Mouse (Mus musculus): ENCODE results near the gene Psma5. TPM values are rescaled to one million over a fixed set of nuclear protein-coding genes. Genes with fewer than 3 reads are reported as not detected.

Psma5 gene
- total RNA-seq, 4 experiments from 2014 or later = 75.1 to 78.6 (median 77.7) TPM

GRCm38 (mm10) chr3:108304747-108305146 is 48.0 kb downstream of the Psma5 start:
- DNase-seq (ENCODE audit: low spot score in 2 of 2) = no peak

DNA sequence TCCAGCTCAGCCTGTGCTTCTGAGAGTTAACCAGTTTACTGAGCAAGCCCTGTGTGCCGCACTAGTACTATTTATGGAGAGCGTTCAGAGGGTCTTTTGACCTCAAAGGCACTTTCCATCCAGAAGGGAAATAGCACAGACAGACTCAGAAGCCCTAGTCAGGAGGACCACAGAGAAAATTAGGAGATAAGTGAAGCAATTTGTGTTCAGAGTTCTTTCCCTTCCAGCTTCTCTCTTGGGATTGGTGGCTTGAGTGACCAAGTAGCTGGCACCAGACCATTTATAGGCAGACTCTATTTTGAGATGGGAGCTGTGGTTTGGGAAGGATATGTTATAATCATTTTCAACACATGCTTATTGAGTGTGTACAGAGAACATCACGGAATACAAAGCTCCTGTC is 49.7 kb downstream of the Psma5 start:
- no peak for DNase-seq (ENCODE audit: low spot score in 2 of 2)

- DNase-seq (ENCODE audit: low spot score in 2 of 2) = no peak
Observed at GRCm38 (mm10) chr3:108307485-108307884, 50.8 kb downstream of the Psma5 start.

DNA sequence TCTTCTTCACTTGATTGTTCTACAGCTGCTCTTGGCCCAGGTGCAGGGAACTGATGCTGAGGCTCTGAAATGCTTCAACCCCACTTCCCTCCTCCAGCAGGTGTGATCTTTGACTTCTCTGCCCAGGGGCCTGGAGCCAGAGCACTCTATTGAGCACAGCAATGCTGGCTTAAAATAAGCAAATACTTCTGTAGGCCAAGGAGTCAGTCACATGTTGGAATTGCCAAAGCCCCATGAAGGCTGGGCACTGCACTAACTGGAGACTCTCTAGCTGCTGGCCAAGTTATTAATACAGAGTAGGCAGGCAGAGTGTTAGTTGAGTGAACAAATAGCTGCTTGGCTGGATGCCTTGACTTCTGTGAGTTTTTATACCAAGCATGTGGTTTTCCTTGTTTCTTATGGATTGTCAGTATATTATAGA is 54.2 kb downstream of the Psma5 start:
- no peak for DNase-seq (ENCODE audit: low spot score in 2 of 2)

DNA sequence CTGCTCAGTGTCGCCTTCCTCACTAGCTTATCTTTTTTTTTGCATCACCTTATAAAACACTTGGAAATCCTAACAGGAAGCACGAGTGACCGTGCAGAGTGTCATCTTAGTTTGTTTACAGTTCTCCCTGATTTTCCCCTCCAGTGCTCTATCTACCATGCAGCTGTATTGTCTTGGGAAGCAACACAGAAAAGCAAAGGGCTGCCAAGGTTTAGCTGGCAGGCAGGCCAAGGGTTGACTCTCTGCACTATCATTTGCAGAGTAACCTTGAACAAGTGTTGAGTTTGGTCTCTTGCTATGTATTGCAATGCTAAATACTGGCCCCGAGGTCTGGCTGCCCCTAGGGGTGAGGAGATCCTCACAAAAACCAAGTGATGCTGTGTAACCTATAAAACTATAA is 55.0 kb downstream of the Psma5 start:
- DNase-seq (ENCODE audit: low spot score in 2 of 2) = no peak

- no peak for DNase-seq (ENCODE audit: low spot score in 2 of 2)
Observed at GRCm38 (mm10) chr3:108312414-108312813, 55.7 kb downstream of the Psma5 start.

GRCm38 (mm10) chr3:108313138-108313537 is 56.4 kb downstream of the Psma5 start:
- DNase-seq (ENCODE audit: low spot score in 2 of 2) = no peak

GRCm38 (mm10) chr3:108314038-108314675 is 57.4 kb downstream of the Psma5 start:
- DNase-seq (ENCODE audit: low spot score in 2 of 2) = no peak

DNA sequence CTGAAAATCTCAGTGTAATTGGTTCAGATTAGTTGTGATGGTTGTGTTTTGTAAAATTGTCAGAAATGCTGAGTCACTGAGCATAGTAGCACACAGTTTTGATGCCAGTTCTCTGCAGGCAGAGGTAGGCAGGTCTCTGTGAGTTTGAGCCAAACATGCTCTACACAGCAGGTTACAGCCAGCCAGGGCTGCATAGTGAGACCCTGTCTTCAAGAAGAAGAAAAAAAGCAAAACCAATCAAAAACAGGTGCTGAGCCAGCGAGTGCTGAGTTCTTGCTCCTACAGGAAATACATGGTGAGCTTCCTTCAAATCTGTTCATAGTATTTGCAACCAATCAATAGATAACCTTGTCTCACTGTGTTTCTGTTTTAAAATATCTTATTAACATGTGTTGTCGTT is 61.8 kb downstream of the Psma5 start:
- DNase-seq (ENCODE audit: low spot score in 2 of 2) = no peak

- no peak for DNase-seq (ENCODE audit: low spot score in 2 of 2)
Observed at GRCm38 (mm10) chr3:108321671-108322070, 64.9 kb downstream of the Psma5 start.

DNA sequence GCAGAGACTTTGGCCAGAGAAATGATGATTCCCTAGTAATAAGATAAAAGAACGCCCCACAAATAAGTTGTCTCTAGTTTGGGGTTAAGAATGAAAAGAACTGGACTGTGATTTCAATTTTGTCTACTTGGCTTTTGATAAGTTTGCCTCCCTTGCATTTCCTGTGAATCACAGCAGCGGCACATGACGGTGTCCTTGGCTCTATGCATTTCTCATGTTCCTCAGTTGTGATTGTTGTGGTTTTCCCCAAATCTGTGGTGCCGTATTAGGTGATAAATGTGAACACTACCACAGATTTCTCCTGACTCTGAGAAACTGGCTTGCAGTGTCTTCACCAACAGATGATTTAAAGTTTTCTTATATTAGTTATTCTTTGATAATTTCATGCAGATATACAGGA is 65.4 kb downstream of the Psma5 start:
- no peak for DNase-seq (ENCODE audit: low spot score in 2 of 2)

- no peak for DNase-seq (ENCODE audit: low spot score in 2 of 2)
Observed at GRCm38 (mm10) chr3:108322962-108323361, 66.2 kb downstream of the Psma5 start.

DNA sequence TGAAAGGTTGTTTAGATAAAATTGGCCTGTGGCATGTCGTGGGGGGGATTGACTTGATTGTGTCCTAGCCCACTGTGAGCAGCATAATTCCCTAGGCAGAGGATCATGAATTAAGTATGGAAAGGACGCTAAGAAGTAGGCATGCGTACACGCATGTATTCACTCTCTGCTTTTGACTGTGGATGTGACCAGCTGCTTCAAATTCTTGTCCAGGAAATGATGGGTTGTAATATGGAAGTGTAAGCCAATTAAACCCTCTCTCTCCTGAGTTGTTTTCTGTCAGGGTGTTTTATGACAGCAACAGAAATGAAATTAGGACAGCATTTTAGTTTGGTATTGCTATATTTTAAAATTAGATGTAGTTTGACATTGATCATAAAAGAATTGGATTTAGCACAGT is 68.1 kb downstream of the Psma5 start:
- DNase-seq (ENCODE audit: low spot score in 2 of 2) = no peak

DNA sequence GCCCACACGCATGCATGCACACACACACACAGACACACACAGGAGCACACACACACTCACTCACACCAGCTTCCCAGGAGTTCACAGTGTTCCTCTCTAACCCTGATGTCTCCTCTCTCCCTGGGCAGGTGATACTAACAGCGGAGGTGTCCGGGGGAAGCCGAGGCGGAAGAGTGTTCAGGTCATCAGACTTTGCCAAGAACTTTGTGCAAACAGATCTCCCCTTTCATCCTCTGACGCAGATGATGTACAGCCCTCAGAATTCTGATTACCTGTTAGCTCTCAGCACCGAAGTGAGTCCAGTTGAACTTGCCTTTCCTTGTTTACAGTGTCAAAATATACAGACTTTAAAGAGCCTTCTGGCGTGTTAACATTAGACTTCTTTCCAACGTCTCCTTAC is 68.8 kb downstream of the Psma5 start:
- no peak for DNase-seq (ENCODE audit: low spot score in 2 of 2)

DNA sequence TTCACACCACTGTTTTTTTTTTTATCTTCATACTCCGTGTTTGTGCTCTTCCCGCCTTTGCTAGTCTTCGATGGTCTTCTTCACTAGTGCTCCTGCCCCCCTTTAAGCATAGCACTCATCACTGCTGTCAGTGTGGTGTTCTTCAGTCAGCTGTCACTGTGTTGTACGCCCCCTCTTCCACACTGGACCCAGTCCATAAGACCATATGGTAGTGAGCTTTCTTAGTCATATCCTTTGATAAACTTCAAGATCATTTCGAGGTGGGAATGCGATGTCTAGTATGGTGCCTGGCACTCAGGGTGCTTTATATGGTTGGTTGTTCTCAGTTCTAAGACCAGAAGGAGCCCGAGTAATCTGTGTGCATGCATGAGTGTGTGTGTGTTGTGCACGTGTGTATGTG is 70.5 kb downstream of the Psma5 start:
- DNase-seq (ENCODE audit: low spot score in 2 of 2) = peak in 1 of 2 experiments; percentile 65

DNA sequence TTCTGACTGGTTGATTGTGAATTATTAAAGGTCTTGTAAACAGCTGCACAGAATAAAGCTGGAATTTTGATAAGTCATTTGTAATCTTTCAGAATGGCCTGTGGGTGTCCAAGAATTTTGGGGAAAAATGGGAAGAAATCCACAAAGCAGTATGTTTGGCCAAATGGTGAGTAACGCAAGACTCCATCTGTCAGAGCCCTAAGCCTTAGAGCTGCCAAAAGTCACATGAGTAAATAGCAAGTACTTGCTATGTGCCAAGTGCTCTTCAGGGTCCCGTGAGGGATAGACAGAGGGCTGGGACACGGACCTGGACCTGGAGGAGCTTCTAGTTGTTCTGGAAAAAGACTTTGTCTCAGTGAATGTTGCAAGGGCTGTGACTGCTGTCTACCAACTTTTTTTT is 71.2 kb downstream of the Psma5 start:
- no peak for DNase-seq (ENCODE audit: low spot score in 2 of 2)

GRCm38 (mm10) chr3:108328441-108328841 is 71.7 kb downstream of the Psma5 start:
- peak in 1 of 2 experiments; percentile 55 for DNase-seq (ENCODE audit: low spot score in 2 of 2)

Other genes starting within 250 kb of the Psma5 start
- 100 to 1,000 TPM; 329 to 421 (median 351) TPM for gene Gstm1, start 239.0 kb upstream of the Psma5 start, total RNA-seq (2022)
- gene Gstm4, start 212.0 kb upstream of the Psma5 start, total RNA-seq (2022) = 10 to 100 TPM; 11.1 to 14.4 (median 13.4) TPM
- 10 to 100 TPM; 64.2 to 82.5 (median 74.0) TPM for gene Ampd2, start 170.3 kb upstream of the Psma5 start, total RNA-seq (2022)
- gene Gnat2, start 164.1 kb upstream of the Psma5 start, total RNA-seq (2022) = under 1 TPM in 1 of 4 experiments, not detected in 3; 0.61 TPM
- gene Gnai3, start 110.8 kb upstream of the Psma5 start, total RNA-seq (2022) = 10 to 100 TPM; 27.5 to 31.1 (median 30.1) TPM
- 10 to 100 TPM; 15.8 to 17.2 (median 17.0) TPM for gene Gpr61, start 102.0 kb upstream of the Psma5 start, total RNA-seq (2022)
- gene Amigo1, start 70.6 kb upstream of the Psma5 start, total RNA-seq (2022) = 10 to 100 TPM; 61.9 to 71.8 (median 68.3) TPM
- 10 to 100 TPM; 15.7 to 21.2 (median 18.9) TPM for gene Cyb561d1, start 55.7 kb upstream of the Psma5 start, total RNA-seq (2022)
- gene Atxn7l2, start 46.0 kb upstream of the Psma5 start, total RNA-seq (2022) = 10 to 100 TPM; 23.1 to 36.3 (median 29.6) TPM
- gene Sypl2, start 30.3 kb upstream of the Psma5 start, total RNA-seq (2022) = 1 to 10 TPM; 2.1 to 3.8 (median 2.8) TPM
- gene Sort1, start 27.2 kb downstream of the Psma5 start, total RNA-seq (2022) = 100 to 1,000 TPM; 329 to 381 (median 353) TPM
- gene Mybphl, start 108.0 kb downstream of the Psma5 start, total RNA-seq (2022) = 1 to 10 TPM in 2 of 4 experiments, under 1 TPM in 2; 0.52 to 1.8 (median 0.83) TPM
- gene Psrc1, start 126.9 kb downstream of the Psma5 start, total RNA-seq (2022) = 10 to 100 TPM; 17.0 to 27.2 (median 22.9) TPM
- gene Celsr2, start 158.6 kb downstream of the Psma5 start, total RNA-seq (2022) = 100 to 1,000 TPM; 170 to 179 (median 172) TPM
- gene Sars, start 188.3 kb downstream of the Psma5 start, total RNA-seq (2022) = 100 to 1,000 TPM; 191 to 220 (median 209) TPM

Data from layer of hippocampus, adult 8-10 months (tissue).